Mouse (Mus musculus) cerebellum, postnatal 4 days (tissue): ENCODE results near the gene Foxb1.

Experiments
- DNase-seq, 2 experiments: peaks; one replicate each; pipeline ENCODE4 v3.0.0; 2022; ENCODE audit warnings: low spot score in 2 of 2, mixed read lengths in 1 of 2

Foxb1 gene

GRCm38 (mm10) chr9:69760371-69761301 lies at the start of gene Foxb1:
TSS of gene Foxb1 (minus strand) at chr9:69760940.
- no peak for DNase-seq

- DNase-seq, result peak in 1 of 2 experiments; percentile 36
Measured at GRCm38 (mm10) chr9:69790562-69790961, 29.8 kb upstream of the Foxb1 start.

- no peak for DNase-seq
Measured at GRCm38 (mm10) chr9:69779996-69780395, 19.3 kb upstream of the Foxb1 start.

- DNase-seq, result no peak
Measured at GRCm38 (mm10) chr9:69769949-69770585, 9.3 kb upstream of the Foxb1 start.

- DNase-seq, result no peak
Measured at GRCm38 (mm10) chr9:69769091-69769948, 8.6 kb upstream of the Foxb1 start.

- DNase-seq, result no peak
Measured at GRCm38 (mm10) chr9:69768136-69768875, 7.6 kb upstream of the Foxb1 start.

- DNase-seq, result no peak
Measured at GRCm38 (mm10) chr9:69767421-69767820, 6.7 kb upstream of the Foxb1 start.

GRCm38 (mm10) chr9:69766936-69767335 lies 6.2 kb upstream of the Foxb1 start:
- DNase-seq, result no peak

GRCm38 (mm10) chr9:69766301-69766700 lies 5.6 kb upstream of the Foxb1 start:
- no peak for DNase-seq

- DNase-seq, result no peak
Measured at GRCm38 (mm10) chr9:69765483-69766050, 4.8 kb upstream of the Foxb1 start.

- no peak for DNase-seq
Measured at GRCm38 (mm10) chr9:69764586-69765482, 4.1 kb upstream of the Foxb1 start.

- no peak for DNase-seq
Measured at GRCm38 (mm10) chr9:69763681-69764585, 3.2 kb upstream of the Foxb1 start.

- DNase-seq, result no peak
Measured at GRCm38 (mm10) chr9:69762703-69763102, 2.0 kb upstream of the Foxb1 start.

- DNase-seq, result no peak
Measured at GRCm38 (mm10) chr9:69762221-69762620, 1.5 kb upstream of the Foxb1 start.

GRCm38 (mm10) chr9:69761569-69761968 lies 829 bp upstream of the Foxb1 start:
- no peak for DNase-seq

GRCm38 (mm10) chr9:69759721-69760221 lies 969 bp downstream of the Foxb1 start:
- no peak for DNase-seq

GRCm38 (mm10) chr9:69758946-69759615 lies 1.7 kb downstream of the Foxb1 start:
- no peak for DNase-seq

GRCm38 (mm10) chr9:69758506-69758905 lies 2.2 kb downstream of the Foxb1 start:
- no peak for DNase-seq
